Mouse (Mus musculus) megakaryocyte, adult 5-6 weeks (primary cell): ENCODE measurements around the gene Atp6v1a. TPM values are rescaled to one million over a fixed set of nuclear protein-coding genes. Genes with fewer than 3 reads are reported as not detected.

Experiments used
- ATAC-seq: 2 replicates; pipeline ENCODE4 v1.8.0; 2016; ENCODE audit warnings: mild to moderate bottlenecking, inconsistent platforms; ENCODE audit not compliant: poor library complexity, severe bottlenecking
- total RNA-seq, 2 experiments: library from RNA; stranded (forward) in 1 of 2; stranded (reverse) in 1 of 2; fragments of 153-499, 151-499 nt in 1 of 2; fragments of 221-1000, 200-1000 nt in 1 of 2; gene quantifications; 2 replicates each; pipeline versions ENCODE4 v1.2.3 to v1.2.4; 2015 to 2017

The Atp6v1a gene
- total RNA-seq (2015) (84.2 and 92.1 TPM in 2 replicates), total RNA-seq (2017) (111 and 131 TPM in 2 replicates)

GRCm38 (mm10) chr16:44139536-44140185 is at the start of gene Atp6v1a, which contains the start of gene Naa50:
Gene Atp6v1a, minus strand, starts transcription at chr16:44139705.
Gene Naa50, plus strand, starts transcription at chr16:44139830.
- ATAC-seq: peak; percentile 54

GRCm38 (mm10) chr16:44188766-44189165 is 49.3 kb upstream of the Atp6v1a start:
- no peak for ATAC-seq

GRCm38 (mm10) chr16:44187172-44187571 is 47.7 kb upstream of the Atp6v1a start:
- peak; percentile 74 for ATAC-seq

GRCm38 (mm10) chr16:44184769-44185168 is 45.3 kb upstream of the Atp6v1a start:
- ATAC-seq: no peak

GRCm38 (mm10) chr16:44182597-44182996 is 43.1 kb upstream of the Atp6v1a start:
- ATAC-seq: no peak

- no peak for ATAC-seq
Observed at GRCm38 (mm10) chr16:44178555-44178954, 39.0 kb upstream of the Atp6v1a start.

GRCm38 (mm10) chr16:44176511-44176910 is 37.0 kb upstream of the Atp6v1a start:
- ATAC-seq: no peak

- ATAC-seq: no peak
Observed at GRCm38 (mm10) chr16:44175001-44175400, 35.5 kb upstream of the Atp6v1a start.

GRCm38 (mm10) chr16:44173966-44174530 is 34.5 kb upstream of the Atp6v1a start:
- no peak for ATAC-seq

GRCm38 (mm10) chr16:44173155-44173941 is 33.8 kb upstream of the Atp6v1a start, which contains the start of gene Usf3:
Gene Usf3, plus strand, starts transcription at chr16:44173246.
- peak; percentile 25 for ATAC-seq

- peak; percentile 95 for ATAC-seq
Observed at GRCm38 (mm10) chr16:44172297-44173154, 33.0 kb upstream of the Atp6v1a start.

- no peak for ATAC-seq
Observed at GRCm38 (mm10) chr16:44168990-44169389, 29.5 kb upstream of the Atp6v1a start.

- ATAC-seq: no peak
Observed at GRCm38 (mm10) chr16:44165182-44165581, 25.7 kb upstream of the Atp6v1a start.

GRCm38 (mm10) chr16:44163831-44164230 is 24.3 kb upstream of the Atp6v1a start:
- ATAC-seq: no peak

- no peak for ATAC-seq
Observed at GRCm38 (mm10) chr16:44159325-44159724, 19.8 kb upstream of the Atp6v1a start.

- ATAC-seq: no peak
Observed at GRCm38 (mm10) chr16:44154497-44155057, 15.1 kb upstream of the Atp6v1a start.

- ATAC-seq: peak; percentile 63; the same call in 1 of the 2 replicates
Observed at GRCm38 (mm10) chr16:44149002-44149767, 9.7 kb upstream of the Atp6v1a start.

- ATAC-seq: no peak
Observed at GRCm38 (mm10) chr16:44141483-44141882, 2.0 kb upstream of the Atp6v1a start.

- peak; percentile 53 for ATAC-seq
Observed at GRCm38 (mm10) chr16:44140186-44140787, 782 bp upstream of the Atp6v1a start.
